Mouse (Mus musculus) right cerebral cortex, adult 18-20 months (tissue): ENCODE measurements around the gene Cd300a.

Experiments used
- DNase-seq: peaks from one replicate; pipeline ENCODE4 v3.0.0; 2022; ENCODE audit warnings: mixed read lengths

Cd300a gene

DNA sequence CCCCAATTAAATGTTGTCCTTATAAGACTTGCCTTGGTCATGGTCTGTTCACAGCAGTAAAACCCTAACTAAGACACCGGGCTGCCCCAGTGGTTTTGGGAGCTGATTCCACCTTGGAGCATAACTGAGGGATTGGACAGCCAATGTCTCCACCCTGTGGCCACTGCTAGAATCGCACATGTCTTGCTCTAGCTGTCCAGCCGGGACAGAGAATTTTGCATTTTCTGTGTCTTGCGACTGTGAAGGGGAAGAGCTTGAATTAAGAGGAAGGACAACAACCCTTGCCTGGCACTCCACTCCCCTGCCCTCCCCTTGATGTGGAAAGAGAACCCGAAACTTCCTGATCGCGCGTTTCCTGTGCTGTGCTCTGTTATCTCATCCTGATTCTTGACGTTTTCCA lies 23.0 kb downstream of the Cd300a start:
- peak; percentile 64 for DNase-seq

GRCm38 (mm10) chr11:114914978-114915377 lies 25.1 kb downstream of the Cd300a start:
- DNase-seq, result no peak

DNA sequence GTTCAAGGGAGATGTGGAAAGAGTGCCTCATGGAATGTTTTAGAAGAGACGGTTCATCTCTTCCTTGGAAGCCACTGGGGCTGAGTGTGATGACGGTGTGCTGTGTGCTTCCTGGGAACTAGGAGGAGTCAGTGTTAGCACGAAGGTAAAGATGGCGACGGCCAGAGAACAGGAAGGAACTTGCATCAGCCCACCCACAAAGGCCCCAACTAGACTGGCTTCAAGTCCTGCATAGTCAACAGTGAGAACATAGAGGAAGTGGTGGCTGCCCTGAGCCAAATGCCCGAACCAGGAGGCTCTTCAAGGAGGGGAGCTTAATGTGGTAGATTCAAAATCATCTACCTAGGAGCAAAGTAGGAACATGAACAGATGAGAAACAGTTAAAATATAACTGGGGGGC lies 27.3 kb downstream of the Cd300a start:
- no peak for DNase-seq

DNA sequence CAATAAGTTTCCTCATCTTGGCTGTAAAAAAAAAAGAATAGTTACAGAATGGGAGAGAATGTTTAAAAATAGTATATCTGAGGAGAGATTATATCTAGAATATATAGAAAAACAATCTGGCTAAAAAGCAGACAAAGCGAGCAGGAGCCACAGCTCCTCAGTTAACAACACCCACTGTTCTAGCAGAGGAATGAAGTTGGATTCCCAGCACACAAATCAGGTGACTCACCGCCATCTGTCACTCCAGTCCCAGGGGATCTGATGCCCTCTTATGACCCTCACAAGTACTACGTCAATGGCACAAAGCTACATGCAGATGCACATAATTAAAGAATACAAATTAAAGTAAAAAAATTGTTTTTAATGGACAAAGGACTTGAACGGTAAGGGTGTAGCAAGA lies 32.6 kb downstream of the Cd300a start:
- DNase-seq, result peak; percentile 65

GRCm38 (mm10) chr11:114923961-114924360 lies 34.1 kb downstream of the Cd300a start:
- no peak for DNase-seq

DNA sequence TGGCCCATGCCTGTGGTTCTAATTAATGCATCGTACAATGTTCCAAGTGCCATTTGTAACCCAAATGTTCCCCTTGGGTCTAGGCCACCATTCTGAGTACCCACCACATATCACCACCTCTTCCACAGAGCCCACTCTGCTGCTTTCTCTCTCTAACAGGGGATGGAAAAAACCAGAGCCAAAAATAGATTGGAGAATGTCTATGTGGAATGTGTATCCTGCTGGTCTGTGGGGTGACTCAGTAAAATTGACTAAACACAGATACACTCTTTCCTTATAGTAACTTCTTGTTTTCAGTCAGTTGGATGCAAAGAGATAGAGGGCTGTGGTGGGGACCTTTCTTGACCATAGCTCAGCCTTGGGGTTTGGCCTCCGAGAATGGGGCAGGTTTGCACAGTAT lies 39.7 kb downstream of the Cd300a start:
- DNase-seq, result no peak

GRCm38 (mm10) chr11:114931041-114931440 lies 41.2 kb downstream of the Cd300a start:
- DNase-seq, result no peak

DNA sequence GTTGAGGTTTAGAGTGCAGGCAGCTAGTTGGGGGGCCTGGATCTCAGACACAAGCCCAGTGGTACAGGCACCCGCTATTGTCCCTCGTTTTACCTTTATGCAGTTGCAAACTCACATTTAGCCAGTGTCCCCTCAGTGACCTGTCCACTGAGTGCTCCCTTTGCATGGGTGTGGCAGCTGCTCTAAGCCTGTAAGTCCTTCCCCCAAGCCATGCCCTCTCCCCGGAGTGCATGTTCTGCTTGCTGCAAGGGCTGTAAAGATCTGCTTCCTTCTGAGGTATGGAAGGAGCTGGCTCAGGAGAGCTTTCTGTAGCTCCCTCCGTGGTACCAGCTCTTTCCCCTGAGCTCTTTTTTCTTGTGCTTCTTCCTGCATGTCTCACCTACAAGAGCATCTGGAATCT lies 43.8 kb downstream of the Cd300a start:
- DNase-seq, result no peak

GRCm38 (mm10) chr11:114934144-114934543 lies 44.3 kb downstream of the Cd300a start, which contains the start of gene Cd300lb:
Cd300lb (minus strand) TSS chr11:114934386.
- no peak for DNase-seq
